Mouse (Mus musculus): ENCODE data around the gene Tmem132c.
A peak's percentile ranks its signal among the peaks of the same experiment; 100 is the strongest.

Tmem132c gene

GRCm38 (mm10) chr5:127429124-127429523, 187.5 kb downstream of the Tmem132c start:
- DNase-seq: no peak

GRCm38 (mm10) chr5:127431561-127431960, 190.0 kb downstream of the Tmem132c start:
- DNase-seq: no peak

DNA sequence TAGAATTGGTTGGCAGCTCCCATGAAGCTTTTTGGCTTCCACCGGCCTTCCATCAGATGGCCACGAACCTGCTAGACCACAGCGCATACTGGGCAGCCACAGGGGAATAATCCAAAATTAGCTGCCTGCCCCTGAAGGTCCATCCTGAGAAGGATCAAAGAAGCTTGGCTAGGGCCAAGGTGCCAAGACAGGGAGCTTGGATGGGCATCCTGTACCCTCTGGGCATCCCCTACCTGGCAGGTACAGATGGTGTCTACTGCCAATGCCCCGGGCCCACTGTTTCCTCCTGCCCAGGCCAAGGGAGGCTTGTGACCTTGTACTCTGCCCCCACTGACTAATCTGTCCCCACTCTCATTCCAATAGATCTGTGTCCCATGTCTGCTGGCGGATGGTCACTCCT, 195.2 kb downstream of the Tmem132c start:
- DNase-seq: no peak

- no peak for DNase-seq
These were observed 197.0 kb downstream of the Tmem132c start for GRCm38 (mm10) chr5:127438639-127439038.

DNA sequence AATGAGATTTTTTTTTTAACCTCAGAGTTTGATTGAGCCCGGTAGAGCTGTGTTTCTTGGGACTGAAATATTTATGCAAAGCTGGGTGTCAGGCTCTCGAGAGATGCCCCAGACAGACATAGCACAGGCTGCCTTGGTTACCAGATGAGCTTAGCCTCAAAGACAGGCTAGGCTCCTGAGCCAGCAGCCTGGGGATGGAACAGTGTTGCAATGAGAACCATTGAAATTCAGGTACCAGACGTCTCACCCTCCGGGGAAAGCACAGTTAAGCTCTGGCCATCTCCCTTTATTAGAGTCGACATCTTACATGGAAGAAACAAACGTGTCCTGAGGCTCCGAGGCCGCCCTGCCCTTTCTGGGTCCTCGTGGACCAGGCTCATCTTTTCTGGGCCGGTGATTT, 200.4 kb downstream of the Tmem132c start:
- DNase-seq: no peak

DNA sequence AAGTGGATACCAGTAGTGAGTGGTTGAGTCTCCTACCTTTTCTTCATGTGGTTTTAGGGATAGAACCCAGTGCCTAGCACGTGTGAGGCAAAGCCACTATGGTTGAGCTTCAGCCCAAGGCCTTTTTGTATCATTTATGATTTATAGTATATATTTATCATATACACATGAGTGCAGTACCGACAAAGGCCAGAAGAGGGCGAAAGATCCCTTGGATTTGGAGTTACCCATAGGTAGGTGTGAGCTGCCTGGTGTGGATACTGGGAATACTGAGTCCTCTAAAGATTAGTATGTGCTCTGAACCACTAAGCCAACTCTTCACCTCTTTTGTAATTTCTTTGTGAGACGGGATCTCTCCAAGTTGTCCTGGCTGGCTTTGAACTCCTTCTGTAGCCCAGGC, 212.0 kb downstream of the Tmem132c start:
- peak; percentile 68 for DNase-seq

DNA sequence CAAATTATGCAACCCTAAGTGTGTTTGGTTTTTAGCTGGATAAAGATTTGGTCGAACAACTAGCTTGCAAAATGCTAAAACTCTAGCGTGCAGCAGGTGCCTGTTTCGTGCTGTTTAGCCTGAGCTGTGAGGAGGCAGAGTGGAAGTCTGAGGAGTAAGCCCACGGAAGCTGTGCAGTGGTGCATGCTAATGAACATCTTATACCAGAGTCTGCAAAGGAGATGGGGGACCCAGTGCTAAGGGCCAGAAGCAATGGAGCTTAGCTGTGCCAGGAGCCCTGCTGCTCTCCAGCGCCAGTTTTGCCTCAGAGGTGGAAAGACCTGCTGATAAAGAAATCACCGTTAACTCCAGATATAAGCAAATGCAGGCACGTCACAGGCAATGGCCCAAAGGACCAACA, 212.5 kb downstream of the Tmem132c start:
- no peak for DNase-seq

DNA sequence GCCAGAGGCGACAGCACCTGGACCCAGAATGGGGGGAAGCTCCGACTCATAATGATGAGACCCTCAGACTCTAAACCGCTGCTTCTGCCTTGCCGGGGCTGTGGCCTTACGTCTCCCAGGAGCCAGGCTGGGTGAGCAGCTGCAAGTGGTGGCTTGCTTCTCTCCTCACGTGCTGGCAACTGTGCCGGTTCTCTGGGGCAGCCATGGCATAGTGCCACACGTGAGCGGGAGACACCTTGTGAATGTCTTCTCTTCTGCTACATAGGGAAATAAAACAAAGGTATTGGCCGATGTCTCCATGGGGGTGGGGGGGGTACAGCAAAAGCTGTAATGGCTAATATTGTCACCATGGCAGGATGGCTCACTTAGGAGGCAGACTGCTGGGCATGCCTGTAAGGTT, 214.5 kb downstream of the Tmem132c start:
- no peak for DNase-seq

DNA sequence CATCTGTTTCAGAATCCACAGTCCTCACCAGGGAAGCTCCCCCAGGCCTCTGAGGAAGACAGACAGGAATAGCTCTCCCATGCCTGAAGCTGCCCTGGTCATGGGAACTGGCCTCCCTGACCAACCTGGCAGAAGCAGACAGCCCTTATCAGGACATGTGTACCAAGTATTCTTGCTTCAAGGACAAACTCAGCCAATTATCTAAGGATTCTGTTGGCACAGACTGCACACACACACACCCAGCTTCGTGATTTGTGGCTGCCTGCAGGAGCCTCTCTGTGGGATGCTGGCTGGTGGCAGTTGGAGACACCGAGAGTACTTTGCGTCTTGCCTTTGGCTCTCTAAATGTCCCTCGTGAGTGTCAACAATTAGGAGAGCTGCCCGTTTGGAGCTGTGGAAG, 226.5 kb downstream of the Tmem132c start:
- DNase-seq: no peak

DNA sequence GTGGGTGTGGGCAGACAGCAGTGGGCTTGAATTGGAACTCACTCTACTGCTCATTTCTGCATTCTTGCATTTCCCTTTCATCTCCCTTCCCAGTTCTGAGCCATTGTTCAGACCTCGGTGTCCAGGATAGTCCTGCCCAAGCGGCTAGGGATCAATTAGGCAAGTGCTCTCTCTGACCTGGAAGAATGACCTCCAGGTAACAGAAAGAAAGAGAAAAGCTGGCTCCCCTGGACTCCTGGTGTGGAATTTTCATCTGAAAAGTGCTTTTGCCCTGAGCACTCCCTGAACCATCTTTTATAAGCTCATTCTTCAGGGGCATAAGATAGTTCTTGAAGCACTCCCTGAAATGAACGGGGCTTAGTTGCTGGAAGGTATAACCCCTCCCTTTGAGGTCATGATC, 228.7 kb downstream of the Tmem132c start:
- DNase-seq: no peak

DNA sequence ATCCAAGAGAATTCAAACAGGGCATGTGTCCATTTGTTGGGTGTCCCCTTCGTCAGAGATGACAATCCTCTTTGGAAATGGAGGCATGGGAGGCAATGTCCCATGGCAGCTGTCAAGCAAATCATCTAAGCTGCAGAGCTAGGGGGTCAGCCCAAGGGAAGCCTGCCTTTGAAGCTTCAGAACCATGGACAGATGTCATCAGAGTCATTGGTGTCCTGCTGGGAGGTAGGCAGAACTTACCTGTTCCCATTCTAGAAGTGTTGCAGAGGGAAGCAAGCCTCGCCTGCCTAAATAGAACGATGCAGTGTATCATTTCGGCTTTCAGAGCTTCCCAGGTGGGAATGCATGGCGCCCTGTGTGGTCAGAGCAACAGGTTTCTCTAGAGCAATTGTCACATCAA, 230.3 kb downstream of the Tmem132c start:
- no peak for DNase-seq

DNA sequence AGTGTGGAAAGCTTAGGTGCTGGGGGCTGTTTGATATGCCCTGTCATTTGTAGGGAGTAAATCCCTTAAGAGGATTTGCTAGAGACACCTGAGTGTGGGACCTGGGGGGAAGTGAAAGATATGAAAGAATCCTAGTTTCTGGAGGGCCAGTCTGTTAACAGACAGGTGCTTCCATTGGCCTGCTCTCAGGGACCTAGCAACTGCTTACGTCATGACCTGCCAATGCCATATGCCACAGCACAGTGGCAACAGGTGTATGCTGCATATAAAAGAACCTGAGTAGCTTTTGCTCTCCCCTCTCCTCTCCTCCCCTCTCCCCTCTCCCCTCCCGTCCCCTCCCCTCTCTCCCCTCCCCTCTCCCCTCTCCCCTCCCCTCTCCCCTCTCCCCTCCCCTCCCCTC, 232.1 kb downstream of the Tmem132c start:
- DNase-seq: no peak

DNA sequence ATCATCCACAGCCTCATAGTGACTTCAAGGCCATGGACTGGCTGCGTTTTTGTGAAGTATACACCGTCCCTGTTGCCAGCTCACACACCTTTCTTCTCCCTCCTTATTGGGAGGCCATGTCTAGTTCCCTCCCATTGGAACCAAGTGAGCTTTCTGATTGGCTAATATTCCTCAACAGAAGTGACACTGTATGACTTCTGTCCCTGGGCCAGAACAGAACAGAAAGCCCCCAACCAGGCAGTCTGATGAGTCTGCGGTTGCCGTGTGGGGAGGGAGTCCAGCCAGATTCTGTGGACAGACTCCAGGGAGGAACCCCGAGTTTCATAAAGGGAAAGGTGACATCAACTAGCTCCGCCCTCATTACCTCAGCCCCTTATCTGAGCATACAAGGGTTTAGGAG, 233.2 kb downstream of the Tmem132c start:
- DNase-seq: no peak

GRCm38 (mm10) chr5:127477790-127478189, 236.2 kb downstream of the Tmem132c start:
- no peak for DNase-seq

GRCm38 (mm10) chr5:127478322-127478721, 236.7 kb downstream of the Tmem132c start:
- no peak for DNase-seq

GRCm38 (mm10) chr5:127480931-127481330, 239.3 kb downstream of the Tmem132c start:
- no peak for DNase-seq

DNA sequence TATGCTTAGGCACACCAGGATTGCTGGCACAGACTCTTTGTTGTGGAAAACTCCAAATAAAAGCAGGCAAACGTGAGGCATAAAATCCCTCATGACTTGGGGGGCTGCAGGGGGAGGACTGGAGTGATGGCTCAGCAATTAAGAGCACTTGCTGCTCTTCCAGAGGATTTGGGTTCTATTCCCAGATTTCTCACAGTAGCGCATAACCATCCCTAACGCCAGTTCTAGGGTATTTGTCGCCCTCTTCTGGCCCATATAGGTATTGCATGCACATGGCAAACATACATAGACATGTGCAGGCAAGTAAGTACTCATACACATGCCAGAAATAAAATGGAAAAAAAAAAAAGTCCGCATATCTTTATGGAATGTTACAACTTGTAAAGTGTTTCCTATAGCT, 239.8 kb downstream of the Tmem132c start:
- DNase-seq: peak; percentile 39

GRCm38 (mm10) chr5:127482342-127482741, 240.7 kb downstream of the Tmem132c start:
- no peak for DNase-seq

DNA sequence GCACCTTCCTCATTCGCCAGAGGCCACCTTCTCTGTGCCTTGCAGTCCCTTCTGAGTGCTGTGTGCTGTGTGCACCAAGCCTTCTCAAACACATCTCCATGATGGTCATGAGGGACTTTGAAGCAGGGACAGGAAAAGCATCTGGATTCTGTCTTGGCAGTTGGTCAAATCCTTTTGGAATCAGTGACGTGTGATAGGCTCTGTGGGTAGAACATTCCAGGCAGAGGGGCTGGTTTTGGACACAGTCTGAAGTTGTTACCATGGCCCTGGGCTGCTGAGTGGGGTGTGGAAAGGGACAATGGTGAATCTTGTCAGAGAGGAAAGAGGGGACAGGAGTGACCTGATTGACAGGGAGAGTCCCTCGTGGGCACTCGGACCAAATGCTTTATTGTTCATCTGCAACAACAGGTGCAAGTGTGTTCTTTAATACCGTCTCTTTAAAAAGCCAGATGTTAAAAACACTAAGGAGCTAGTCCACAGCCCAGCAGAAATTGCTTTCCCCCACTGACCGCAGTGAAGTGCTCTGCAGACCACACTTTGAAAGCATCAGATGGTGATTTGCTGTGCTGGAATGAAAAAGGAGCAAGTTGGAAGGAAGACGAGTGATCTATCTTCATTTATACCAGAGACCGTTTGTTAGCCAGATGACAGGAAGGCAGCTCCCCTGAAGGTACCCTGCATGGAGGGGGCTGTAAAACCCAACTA, 242.5 kb downstream of the Tmem132c start:
- no peak for DNase-seq

DNA sequence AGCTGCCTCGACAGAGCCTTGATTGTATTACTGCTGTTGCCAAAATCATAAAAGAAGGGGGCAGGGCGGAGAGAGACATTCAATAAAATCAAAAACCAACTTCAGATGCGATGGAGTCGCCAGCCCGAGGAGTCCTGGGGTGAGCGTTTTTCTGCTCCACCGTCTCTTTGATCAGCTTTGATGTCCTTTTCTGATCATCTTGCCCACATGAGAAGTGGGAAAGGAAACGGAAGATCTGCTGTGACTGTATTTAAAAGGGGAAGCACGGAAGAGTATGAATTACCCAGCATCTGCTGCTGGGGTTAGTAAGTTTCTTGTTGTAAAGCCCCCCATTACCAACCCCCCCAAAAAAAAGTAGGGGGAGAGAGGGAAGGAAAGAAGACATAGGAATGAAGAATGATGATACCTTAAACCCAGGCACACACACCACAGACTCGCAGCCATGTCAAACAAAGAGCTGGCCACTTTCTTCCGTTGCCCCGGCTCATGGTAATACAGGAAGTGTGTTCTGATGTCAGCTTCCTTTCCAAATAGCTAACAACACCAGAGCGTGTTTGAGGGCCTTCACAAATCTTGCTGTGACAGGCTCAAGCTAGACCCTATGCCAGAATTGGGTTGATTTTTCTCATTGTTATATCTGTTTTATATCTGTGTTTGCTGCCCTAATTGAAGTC, 243.3 kb downstream of the Tmem132c start:
- no peak for DNase-seq

DNA sequence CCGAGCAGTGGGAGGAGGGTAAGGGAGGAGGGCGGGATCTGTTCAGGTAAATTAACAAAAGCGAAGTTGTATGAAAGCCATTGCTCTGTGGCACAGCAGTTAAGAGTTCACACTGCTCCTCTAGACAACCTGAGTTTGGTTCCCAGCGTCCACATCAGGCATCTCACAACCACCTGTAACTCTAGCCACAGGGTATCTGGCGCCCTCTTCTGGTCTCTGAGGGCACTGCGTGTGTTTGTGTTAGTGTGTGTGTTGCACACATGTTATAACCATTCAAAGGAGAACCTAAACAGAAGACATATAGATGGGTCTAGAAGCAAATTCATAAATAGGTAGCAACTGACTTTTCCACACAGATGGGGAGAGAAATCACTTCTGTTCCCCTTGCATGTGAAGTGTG, 245.6 kb downstream of the Tmem132c start:
- no peak for DNase-seq

- no peak for DNase-seq
These were observed 247.1 kb downstream of the Tmem132c start for GRCm38 (mm10) chr5:127488666-127489065.

GRCm38 (mm10) chr5:127491724-127492123, 250.1 kb downstream of the Tmem132c start:
- DNase-seq: no peak

- DNase-seq: no peak
These were observed 255.3 kb downstream of the Tmem132c start for GRCm38 (mm10) chr5:127496895-127497294.
